Mouse (Mus musculus): ENCODE data around the gene Gjc2. TPM values are rescaled to one million over a fixed set of nuclear protein-coding genes. Genes with fewer than 3 reads are reported as not detected.
"Not testable (repeated sequence)": the region's sequence is repeated elsewhere in the genome, so short reads cannot be mapped to it uniquely, and the experiment has no call there.

The Gjc2 gene
- polyA plus RNA-seq (2017; shearing (Covaris generic)), result not detected

DNA sequence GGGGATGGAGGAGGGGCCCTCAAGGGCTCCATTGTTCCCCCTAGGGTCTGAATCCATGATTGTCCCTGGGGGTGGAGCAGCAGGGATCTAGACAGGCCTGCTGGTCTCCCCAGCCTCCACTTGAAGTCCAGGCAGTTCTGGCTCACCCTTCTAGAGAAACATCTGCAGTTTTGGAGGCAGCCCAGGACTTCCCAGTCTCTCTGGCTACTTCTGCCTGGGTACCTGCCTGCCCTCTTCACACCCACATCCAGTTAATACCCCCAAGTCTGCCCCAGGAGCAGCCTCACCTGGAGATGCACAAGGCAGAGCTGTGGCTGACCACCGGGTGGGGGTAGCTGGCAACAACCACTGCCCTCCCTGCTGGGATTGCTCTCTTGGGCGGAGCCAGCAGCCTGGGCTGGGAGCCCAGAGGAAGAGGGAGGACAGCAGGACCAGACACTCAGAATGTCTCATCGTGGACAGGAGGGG, at the start of gene Gjc2:
TSS of gene Gjc2 (minus strand) at position 350 of the 468 bp plus-strand sequence.
- ATAC-seq, result no peak

- ATAC-seq, result no peak
Observed at GRCm38 (mm10) chr11:59232797-59233196, 49.8 kb upstream of the Gjc2 start.

DNA sequence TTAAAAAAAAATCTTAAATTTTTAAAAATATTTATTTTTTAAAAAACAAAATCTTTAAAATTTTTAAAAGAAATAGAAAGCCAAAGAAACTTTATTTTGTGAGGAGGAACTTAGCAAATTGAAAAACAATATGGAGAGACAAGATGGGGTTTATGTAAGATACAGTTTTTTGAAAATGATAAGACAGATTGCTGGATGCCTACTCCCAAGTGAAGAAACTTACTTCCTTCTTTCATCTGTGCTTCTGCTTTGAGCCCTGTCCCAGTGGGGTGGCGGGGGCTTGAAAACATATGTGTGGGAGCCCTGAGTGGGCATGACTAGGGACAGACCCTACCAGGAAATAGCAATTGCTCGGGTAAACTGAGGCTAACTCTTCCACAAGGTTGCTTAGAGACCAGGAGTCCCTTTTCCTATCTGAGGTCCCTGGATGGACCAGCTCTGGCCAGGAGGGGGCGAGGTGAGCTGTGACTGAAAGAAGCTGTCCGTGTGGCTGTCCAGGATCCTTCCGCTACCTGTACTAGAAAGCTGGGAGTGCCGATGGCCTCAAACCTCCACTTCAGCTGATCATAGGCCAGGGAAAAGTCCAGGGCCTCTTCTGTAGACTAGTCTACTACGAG, 47.2 kb upstream of the Gjc2 start:
- ATAC-seq, result no peak

- ATAC-seq, result peak; percentile 81
Observed at GRCm38 (mm10) chr11:59228122-59228953, 45.3 kb upstream of the Gjc2 start, which contains the start of gene Arf1. TSS of gene Arf1 (minus strand) at chr11:59228270.

DNA sequence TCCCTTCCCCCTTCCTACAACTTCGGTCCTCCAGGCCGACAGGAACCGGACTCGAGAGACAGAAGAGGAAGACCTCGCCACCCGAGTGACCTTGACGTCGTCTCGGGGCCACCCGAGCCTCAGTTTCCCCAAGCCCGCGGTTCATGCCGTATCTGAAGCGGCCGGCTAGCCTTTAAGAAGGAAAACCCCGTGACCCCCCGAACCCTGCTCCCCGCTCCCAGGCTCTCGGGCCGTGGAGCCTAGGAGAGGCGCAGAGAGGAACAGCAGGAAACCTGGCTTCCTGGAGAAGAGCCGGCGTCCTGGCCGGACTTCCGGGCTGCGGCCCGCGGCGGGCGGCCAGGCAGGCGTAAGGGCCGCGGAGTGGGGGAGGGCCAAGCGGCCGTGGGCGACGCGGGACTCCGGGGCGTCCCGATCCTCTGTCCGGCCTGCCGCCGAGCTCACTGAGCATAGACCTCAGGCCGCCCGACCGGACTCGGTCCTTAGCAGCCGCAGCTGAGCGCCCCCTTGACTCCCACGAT, 44.6 kb upstream of the Gjc2 start:
- ATAC-seq, result peak; percentile 19

DNA sequence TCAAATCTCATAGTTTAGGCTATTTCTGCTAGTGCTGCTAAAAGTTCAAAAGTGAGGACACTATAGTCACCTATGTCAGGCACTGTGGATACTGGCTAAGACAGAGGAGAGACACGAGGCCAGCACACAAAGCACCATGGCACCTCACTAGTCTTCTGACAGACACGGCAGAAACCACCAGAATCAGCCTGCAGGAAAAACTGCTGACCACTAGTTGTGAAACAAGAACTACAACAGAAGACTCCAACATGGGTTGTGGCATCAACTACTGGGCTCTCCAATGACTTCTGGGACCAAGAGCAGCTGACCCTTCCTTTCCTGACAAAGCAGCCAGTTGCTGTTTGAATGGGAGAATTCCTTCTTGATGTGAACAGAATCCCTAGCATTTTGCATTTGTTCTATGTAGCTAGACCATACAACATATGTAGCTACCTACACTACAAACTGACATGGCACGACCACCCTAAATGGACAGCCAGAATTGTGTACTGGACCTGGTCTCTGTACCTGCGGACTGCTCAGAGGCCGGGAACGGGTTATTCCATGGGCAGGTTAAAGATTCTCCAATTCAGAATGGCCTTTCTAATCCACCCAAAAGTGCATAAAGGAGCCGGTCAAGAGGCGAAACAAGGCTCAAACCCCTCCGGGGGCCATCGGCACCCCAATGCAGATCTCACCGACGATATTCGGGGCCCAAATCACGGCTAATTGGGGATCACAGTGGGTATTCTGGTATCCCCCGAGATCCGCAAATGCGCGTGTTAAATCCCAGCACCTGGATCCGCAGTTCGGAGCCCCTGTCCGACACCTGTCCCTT, 44.0 kb upstream of the Gjc2 start:
- ATAC-seq, result no peak

DNA sequence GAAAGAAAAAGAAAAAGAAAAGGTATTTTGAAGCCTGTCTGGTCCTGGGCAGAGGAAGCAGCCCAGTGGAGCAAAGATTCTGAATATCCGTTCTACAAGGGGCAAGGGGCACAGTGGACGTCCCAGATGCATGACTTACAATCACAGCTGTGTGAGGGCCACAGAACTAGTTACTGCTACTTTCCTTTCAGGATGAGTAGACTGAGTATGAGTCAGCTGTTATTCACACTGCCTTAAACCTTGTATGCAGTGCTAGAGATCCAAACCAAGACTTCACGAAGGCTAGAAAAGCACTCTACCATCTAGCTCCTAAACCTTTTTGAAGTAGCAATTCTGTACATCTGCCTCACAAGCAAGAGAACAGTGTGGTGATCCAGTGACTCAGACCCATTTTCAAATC, 43.2 kb upstream of the Gjc2 start:
- no peak for ATAC-seq

DNA sequence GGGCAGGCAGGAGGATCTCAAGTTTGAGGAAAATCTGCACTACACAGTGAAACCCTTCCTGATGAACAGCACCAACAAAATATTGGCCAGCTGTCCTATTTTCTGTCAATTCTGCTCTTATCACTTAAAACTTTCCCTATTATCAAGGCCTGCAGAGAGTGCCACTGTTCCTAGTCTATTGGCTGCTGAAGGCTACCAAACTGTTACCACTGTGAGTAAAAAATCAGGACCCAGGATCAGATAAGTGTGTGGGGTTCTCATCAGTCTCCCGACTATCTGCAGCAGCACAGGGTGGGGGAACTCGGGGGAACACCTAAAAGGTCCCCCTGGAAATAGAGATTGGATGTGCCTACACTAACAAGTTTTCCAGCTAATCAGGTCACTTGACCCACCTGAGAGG, 42.2 kb upstream of the Gjc2 start:
- no peak for ATAC-seq

DNA sequence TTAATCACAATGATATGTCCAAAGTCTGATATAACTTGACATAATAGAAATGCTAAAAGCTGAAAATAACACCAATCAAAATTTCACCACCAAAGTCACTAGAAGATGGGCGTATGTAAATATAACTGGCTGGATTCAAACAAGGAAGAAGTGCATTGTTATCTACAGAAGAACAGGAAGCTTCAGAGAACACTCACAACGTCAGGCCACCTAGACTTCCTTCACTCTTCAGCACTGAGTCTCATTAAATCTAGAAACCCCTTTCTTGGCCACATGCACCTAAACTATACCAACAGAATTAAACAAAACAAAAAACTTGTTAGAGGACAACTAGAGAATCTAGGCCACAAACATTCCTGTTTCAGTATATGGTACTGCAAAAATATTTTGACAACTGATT, 41.5 kb upstream of the Gjc2 start:
- peak; percentile 15 for ATAC-seq

DNA sequence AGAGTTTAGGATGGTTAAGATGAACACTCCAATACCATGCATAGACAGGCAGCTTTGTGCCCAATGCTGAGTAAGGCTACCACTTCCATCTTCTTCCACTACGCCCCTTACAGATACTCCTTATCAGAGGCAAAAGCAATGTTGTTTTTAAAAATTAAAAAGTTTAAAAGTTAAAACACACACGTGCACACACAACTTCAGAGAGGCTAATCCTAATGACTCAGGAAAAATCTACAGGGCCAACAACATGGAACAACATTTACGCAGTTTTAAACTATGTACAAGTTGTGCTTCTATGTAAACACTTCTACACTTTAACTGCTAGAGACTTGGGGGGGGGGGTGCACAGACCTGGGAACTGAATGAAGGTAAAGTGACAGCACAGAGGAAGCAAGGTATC, 41.0 kb upstream of the Gjc2 start:
- ATAC-seq, result no peak

DNA sequence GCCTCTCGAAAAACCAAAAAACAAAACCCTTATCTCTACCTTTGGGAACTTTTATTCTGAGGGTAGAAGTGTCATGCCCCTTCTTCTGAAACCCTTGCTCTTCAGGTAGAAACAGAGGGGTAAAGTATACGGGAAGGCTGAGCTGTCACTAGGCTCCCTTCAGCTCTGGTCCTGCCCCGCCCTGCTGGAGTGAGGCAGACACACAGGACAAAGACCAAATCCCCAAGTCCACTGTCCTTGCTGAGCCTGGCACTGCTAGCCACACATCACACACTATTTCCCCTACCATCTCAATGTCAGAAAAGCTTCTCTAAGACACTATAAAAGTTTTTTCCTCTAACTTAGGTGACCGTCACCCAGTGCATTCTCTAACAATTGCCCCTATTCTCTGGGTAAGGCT, 39.3 kb upstream of the Gjc2 start:
- ATAC-seq, result no peak

GRCm38 (mm10) chr11:59221604-59222003, 38.6 kb upstream of the Gjc2 start:
- ATAC-seq, result no peak

DNA sequence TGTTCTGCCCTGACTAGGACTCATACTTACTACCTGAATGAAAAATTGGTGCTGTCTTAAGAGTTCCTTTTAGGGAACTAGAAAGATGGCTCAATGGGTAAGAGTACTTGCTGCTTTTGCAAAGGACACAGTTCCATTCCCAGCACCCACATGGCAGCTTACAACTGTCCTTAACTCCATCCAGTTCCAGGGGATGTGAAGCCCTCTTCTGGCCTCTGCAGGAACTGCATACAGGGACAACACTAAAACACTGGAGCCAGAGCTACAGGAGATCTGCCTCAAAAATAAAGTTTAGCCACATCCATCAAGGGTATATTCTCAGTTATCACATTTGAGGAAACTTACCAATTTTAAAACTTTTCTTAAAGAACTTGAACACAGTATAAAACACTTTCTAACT, 36.1 kb upstream of the Gjc2 start:
- ATAC-seq, result peak; percentile 34

DNA sequence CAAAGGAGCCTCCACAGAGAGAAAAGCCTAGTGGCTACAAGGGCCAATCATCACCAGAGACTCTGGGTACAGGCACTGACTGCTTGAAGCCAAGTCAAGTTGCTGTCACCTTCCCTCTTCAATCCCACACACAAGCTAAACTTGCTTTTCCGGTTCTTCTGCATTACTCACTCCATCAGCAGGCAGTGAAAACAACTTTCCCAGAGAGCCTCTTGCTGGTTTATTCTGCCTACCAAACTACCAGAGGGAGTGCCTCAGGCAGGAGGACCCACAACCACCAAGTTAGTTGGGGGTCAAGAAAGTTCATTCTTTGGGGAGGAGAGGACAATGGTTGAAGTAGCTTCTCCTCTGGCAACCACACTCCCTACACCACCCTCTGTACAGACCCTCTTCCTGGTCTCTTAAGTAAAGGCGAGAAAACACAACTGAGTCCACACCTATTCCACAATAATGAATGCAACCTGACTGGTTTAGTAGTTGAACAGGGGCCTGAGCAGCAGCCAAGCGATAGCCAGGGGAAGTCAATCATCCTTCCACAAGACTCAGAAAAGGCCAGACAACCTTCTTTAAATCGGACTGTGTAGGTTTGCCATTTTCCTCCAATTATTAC, 35.5 kb upstream of the Gjc2 start:
- ATAC-seq, result no peak

- ATAC-seq, result no peak
Observed at GRCm38 (mm10) chr11:59216955-59217354, 33.9 kb upstream of the Gjc2 start.

GRCm38 (mm10) chr11:59212892-59213494, 30.0 kb upstream of the Gjc2 start:
- ATAC-seq, result no peak

DNA sequence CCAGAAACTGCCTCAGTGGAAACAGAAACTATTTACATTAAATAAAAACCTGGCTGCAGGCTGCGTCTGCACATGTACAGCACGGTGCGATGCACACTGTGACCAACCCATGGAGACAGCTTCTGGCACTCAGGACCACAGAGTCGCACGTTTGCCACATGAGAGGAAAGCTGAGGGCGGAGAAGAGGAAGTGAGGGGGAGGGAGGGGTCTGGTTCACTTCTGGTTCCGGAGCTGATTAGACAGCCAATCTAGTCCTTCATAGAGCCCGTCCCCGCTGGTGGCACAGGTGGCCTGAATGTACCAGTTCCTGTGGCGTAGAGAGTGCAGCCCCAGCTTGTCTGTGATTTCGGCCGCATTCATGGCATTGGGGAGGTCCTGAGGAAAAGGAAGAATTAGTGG, 29.3 kb upstream of the Gjc2 start:
- peak; percentile 73 for ATAC-seq

- not testable (repeated sequence) for ATAC-seq
Observed at GRCm38 (mm10) chr11:59211561-59211960, 28.5 kb upstream of the Gjc2 start.

- ATAC-seq, result no peak
Observed at GRCm38 (mm10) chr11:59210020-59210419, 27.0 kb upstream of the Gjc2 start.

DNA sequence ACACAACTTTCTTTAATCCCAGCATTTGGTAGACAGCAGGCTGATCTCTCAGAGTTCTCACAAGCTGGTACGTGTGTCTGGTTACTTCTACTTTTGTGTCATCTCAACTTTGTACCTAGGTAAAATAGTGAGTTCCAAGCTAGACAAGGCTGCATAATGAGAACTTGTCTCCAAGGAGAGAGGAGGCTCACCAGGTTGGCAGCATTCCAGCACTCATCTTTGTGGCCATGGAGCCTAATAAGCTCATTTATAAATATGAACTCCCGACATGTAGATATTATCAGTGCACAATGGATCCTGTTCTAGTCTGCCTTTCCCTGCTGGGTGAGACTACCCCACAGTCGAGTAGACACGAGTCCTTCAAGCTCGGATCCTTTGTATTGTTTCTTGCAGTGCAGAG, 26.6 kb upstream of the Gjc2 start:
- ATAC-seq, result no peak

DNA sequence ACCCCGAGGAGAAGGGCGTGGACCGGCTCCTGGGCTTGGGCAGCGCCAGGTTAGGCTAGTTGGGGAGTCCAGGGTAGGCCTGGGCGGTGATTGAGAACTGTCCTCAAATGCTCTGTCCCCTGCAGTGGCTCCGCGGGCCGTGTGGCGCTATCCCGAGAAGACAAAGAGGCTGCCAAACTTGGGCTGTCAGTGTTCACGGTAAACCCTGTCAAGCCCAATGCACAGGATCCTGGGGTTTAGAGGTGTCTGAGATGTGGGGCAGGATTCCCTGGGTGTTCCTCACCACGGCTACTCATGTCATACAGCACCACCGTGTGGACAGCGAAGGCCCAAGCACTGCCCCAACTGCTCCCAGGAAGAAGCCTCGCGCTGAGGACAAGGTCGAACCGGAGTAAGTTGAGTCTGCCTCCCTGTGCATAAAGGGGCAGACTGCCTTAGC, 26.0 kb upstream of the Gjc2 start:
- peak; percentile 13 for ATAC-seq
